Mouse (Mus musculus) heart, postnatal 0 days (tissue): ENCODE measurements around the gene Tmem265. TPM values are rescaled to one million over a fixed set of nuclear protein-coding genes. Genes with fewer than 3 reads are reported as not detected.

Experiments used
- ATAC-seq: fragments of 200-750 bp; cut with Nextera tagmentation; 2 replicates; pipeline ENCODE4 v1.8.0; 2017; ENCODE audit warnings: low read depth, moderate number of reproducible peaks, moderate library complexity; ENCODE audit not compliant: insufficient read depth
- DNase-seq: peaks from one replicate; pipeline ENCODE4 v3.0.0-alpha.2; 2016; ENCODE audit warnings: low spot score
- H3K27ac ChIP-seq: fragments of 300-500 bp; sonication (generic); 2 replicates; pipeline ENCODE4 v1.5.1; 2014; ENCODE audit warnings: low read depth, mild to moderate bottlenecking
- H3K27me3 ChIP-seq: fragments of 300-500 bp; sonication (generic); 2 replicates; pipeline ENCODE4 v1.6.1; 2014; ENCODE audit warnings: low read length, mixed read lengths; ENCODE audit not compliant: control insufficient read depth, insufficient read depth
- H3K36me3 ChIP-seq: fragments of 300-500 bp; sonication (generic); replicated peaks from 2 replicates; pipeline ENCODE4 v1.6.1; 2014; ENCODE audit warnings: low read length, mixed read lengths; ENCODE audit not compliant: control insufficient read depth, insufficient read depth
- H3K4me1 ChIP-seq: fragments of 300-500 bp; sonication (generic); 2 replicates; pipeline ENCODE4 v1.6.1; 2014; ENCODE audit warnings: antibody characterized with exemption; ENCODE audit not compliant: control insufficient read depth, insufficient read depth
- H3K4me2 ChIP-seq: fragments of 300-500 bp; sonication (generic); 2 replicates; pipeline ENCODE4 v1.6.1; 2014; ENCODE audit warnings: low read depth, mild to moderate bottlenecking, low read length, moderate library complexity
- H3K4me3 ChIP-seq: fragments of 300-500 bp; sonication (generic); 2 replicates; pipeline ENCODE4 v1.5.1; 2014; ENCODE audit warnings: low read depth, low read length
- H3K9ac ChIP-seq: fragments of 300-500 bp; sonication (generic); replicated peaks from 2 replicates; pipeline ENCODE4 v1.6.1; 2014; ENCODE audit warnings: low read depth, low read length, mixed read lengths
- H3K9me3 ChIP-seq: fragments of 300-500 bp; sonication (generic); replicated peaks from 2 replicates; pipeline ENCODE4 v1.6.1; 2016; ENCODE audit warnings: low read length; ENCODE audit not compliant: control insufficient read depth
- CTCF ChIP-seq: IDR thresholded peaks from 2 replicates; pipeline ENCODE4 v1.5.1; 2016; ENCODE audit warnings: antibody characterized with exemption, control low read depth, low read depth
- EP300 ChIP-seq: IDR thresholded peaks from 2 replicates; pipeline ENCODE4 v1.6.1; 2016; ENCODE audit warnings: antibody characterized with exemption, low read depth
- WGBS: fragments of 180-500 bp; shearing (Covaris S2); extraction: QIAGEN DNeasy Blood & Tissue Kit; methylation state at CpG from one replicate; pipeline ENCODE4 v1.1.7; 2014; 5-methylcytosine and 5-hydroxymethylcytosine counted together
- polyA plus RNA-seq: library from polyadenylated mRNA; unstranded; fragments of >200 nt; fragmentation: Nextera tagmentation; extraction: Ambion mirVana; gene quantifications from 2 replicates; pipeline ENCODE4 v1.2.1, GENCODE M21; 2015
- total RNA-seq: library from RNA; depleted of rRNA; stranded (reverse); fragments of >200 nt; gene quantifications from 2 replicates; pipeline ENCODE4 v1.2.3, GENCODE M21; 2014; ENCODE audit warnings: low replicate concordance

Tmem265 gene
- total and polyA plus RNA-seq, 2 experiments from 2014 or later, result 3.3 TPM; not detected in 1

- Histone ChIP-seq H3K4me2 (no peak overlapping the region), H3K4me1 (peaks cover 9% of the 10 kb centered on the region; the same call in 1 of the 2 replicates), H3K27ac (no peak overlapping the region), H3K9me3 (no peaks in the 10 kb centered on the region), H3K27me3 (no peaks in the 10 kb centered on the region), H3K9ac (no peak overlapping the region), H3K4me3 (no peak overlapping the region), H3K36me3 (peaks cover 59% of the 10 kb centered on the region)
- TF ChIP-seq EP300 (no peak), CTCF (no peak)
- no peak for ATAC-seq
- no peak for DNase-seq
- 90% methylated on average over 6 of the region's 6 CpGs for WGBS
These were observed 22.1 kb downstream of the Tmem265 start for GRCm38 (mm10) chr7:127583260-127583659.

- no peak overlapping the region for H3K27ac ChIP-seq
- no peaks in the 10 kb centered on the region for H3K27me3 ChIP-seq
- H3K4me1 ChIP-seq, result peaks cover 17% of the 10 kb centered on the region
- ATAC-seq (no peak), DNase-seq (no peak)
- H3K9ac ChIP-seq, result no peak overlapping the region
- H3K36me3 ChIP-seq, result peaks cover 43% of the 10 kb centered on the region
- no peak overlapping the region for H3K4me3 ChIP-seq
- no peaks in the 10 kb centered on the region for H3K9me3 ChIP-seq
- 69% methylated on average over 7 of the region's 7 CpGs for WGBS
- no peak overlapping the region for H3K4me2 ChIP-seq
- no peak for TF ChIP-seq EP300
- no peak for TF ChIP-seq CTCF
These were observed 23.8 kb downstream of the Tmem265 start for GRCm38 (mm10) chr7:127585031-127585430.

DNA sequence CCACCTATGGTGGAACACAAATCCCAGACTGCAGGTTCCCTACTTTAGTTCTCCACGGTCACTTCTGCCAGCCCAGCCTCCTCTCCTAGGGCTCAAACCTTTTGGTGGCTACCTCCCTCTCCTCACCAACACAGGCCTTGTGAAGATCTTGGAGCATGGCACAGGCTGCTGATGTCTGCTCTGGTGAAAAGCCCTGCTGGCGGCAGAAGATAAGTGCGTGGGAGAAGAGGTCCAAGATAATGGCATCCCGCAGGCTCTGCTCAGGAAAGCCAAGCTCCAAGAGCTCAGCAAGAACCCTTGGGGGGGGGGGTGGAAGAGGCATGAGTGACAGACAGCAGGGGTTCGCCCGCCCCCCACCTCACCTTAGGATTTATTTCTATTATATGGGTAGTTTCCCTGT lies 25.0 kb downstream of the Tmem265 start:
- Histone ChIP-seq H3K9ac (no peak overlapping the region), H3K4me1 (peaks cover 17% of the 10 kb centered on the region), H3K4me2 (no peak overlapping the region), H3K4me3 (no peak overlapping the region), H3K9me3 (no peaks in the 10 kb centered on the region), H3K27ac (no peak overlapping the region), H3K27me3 (no peaks in the 10 kb centered on the region), H3K36me3 (peaks cover 43% of the 10 kb centered on the region)
- TF ChIP-seq CTCF, result no peak
- no peak for TF ChIP-seq EP300
- ATAC-seq, result no peak
- WGBS, result 73% methylated on average over 6 of the region's 6 CpGs
- no peak for DNase-seq

DNA sequence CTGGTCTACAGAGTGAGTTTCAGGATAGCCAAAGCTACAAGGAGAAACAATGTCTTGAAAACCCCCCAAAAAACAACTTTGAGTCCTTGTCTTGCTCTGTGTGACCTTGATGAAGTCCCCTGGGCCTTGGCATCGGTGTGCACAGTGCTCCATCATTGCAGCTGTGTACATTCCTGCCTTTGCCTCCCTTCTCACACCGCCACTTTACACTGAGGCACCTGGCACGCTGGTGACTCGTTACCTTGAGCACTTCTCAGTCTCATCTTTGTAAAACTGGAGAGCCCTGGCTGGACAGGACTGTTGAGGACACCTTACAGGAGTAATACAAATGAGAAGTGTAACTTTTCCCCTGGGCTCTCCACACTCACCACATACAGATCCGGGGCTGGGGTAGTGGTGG lies 26.0 kb downstream of the Tmem265 start:
- Histone ChIP-seq H3K27me3 (no peaks in the 10 kb centered on the region), H3K9me3 (no peaks in the 10 kb centered on the region), H3K4me1 (peaks cover 17% of the 10 kb centered on the region), H3K27ac (no peak overlapping the region), H3K4me2 (peak overlapping the region; percentile 92), H3K4me3 (peak overlapping the region; percentile 98), H3K36me3 (peaks cover 47% of the 10 kb centered on the region), H3K9ac (no peak overlapping the region)
- ATAC-seq (no peak), DNase-seq (no peak)
- WGBS, result 55% methylated on average over 5 of the region's 5 CpGs
- TF ChIP-seq EP300 (no peak), CTCF (no peak)

- Histone ChIP-seq H3K4me1 (peaks cover 17% of the 10 kb centered on the region), H3K4me2 (peak within 1 kb of the TSS; percentile 92), H3K36me3 (peaks cover 47% of the 10 kb centered on the region), H3K27ac (peak within 1 kb of the TSS; percentile 83), H3K4me3 (peak within 1 kb of the TSS; percentile 98), H3K9ac (peak within 1 kb of the TSS; percentile 91), H3K9me3 (no peaks in the 10 kb centered on the region), H3K27me3 (no peaks in the 10 kb centered on the region)
- ATAC-seq, result peak; percentile 94
- TF ChIP-seq EP300 (0 out of 2 replicates have a peak, but pooled peaks have one; percentile 6), CTCF (no peak)
- DNase-seq, result peak; percentile 100
- WGBS, result under 1% methylated on average over 50 of the region's 50 CpGs
These were observed 27.1 kb downstream of the Tmem265 start, which contains the start of the genes Ccdc189 and Rnf40 for GRCm38 (mm10) chr7:127588011-127588871. Ccdc189 (minus strand) TSS chr7:127588595. Rnf40 (plus strand) TSS chr7:127588767.
